Mouse (Mus musculus) spleen, adult 2 months (tissue): ENCODE data around the gene Cd300ld5.

ENCODE experiments used
- CTCF ChIP-seq: fragments of 200-500 bp; IDR thresholded peaks from 2 replicates; pipeline ENCODE4 v1.5.1; 2011; ENCODE audit warnings: mild to moderate bottlenecking, inconsistent platforms; ENCODE audit not compliant: insufficient read depth, insufficient read length, insufficient replicate concordance; ENCODE audit errors: extremely low read depth
- POLR2A ChIP-seq: fragments of 200-500 bp; IDR thresholded peaks from 2 replicates; pipeline ENCODE4 v1.6.1; 2011; ENCODE audit warnings: low read depth, low read length, inconsistent platforms

DNA sequence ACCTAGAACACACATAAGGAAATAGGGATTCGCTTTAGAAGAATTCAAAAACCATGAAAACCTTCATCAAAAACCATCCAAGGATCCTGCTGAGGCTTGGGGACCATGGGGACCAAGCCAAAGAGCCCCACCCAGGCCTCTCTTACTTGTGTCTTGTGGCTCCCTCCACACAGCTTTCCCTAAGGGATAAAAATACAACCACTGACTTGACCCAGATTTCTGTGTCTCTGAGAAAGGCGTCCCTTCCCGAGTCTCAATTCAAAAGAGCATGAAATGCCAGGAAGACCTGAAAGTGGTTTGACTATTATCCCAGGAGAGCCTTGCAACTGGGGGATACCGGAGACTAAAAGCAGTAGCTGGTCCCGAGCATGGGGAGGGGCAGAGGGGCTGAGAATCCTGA, 35.4 kb upstream of the Cd300ld5 start:
- TF ChIP-seq POLR2A (no peak), CTCF (no peak)
